Mouse (Mus musculus) liver, postnatal 0 days (tissue): ENCODE data around the gene Sh3tc1.

ENCODE experiments used
- CTCF ChIP-seq: sonication (generic); IDR thresholded peaks from 2 replicates; pipeline ENCODE4 v1.5.1; 2016; ENCODE audit warnings: antibody characterized with exemption, low read depth
- EP300 ChIP-seq: IDR thresholded peaks from 2 replicates; pipeline ENCODE4 v1.6.1; 2016; ENCODE audit warnings: antibody characterized with exemption, low read depth, mild to moderate bottlenecking

DNA sequence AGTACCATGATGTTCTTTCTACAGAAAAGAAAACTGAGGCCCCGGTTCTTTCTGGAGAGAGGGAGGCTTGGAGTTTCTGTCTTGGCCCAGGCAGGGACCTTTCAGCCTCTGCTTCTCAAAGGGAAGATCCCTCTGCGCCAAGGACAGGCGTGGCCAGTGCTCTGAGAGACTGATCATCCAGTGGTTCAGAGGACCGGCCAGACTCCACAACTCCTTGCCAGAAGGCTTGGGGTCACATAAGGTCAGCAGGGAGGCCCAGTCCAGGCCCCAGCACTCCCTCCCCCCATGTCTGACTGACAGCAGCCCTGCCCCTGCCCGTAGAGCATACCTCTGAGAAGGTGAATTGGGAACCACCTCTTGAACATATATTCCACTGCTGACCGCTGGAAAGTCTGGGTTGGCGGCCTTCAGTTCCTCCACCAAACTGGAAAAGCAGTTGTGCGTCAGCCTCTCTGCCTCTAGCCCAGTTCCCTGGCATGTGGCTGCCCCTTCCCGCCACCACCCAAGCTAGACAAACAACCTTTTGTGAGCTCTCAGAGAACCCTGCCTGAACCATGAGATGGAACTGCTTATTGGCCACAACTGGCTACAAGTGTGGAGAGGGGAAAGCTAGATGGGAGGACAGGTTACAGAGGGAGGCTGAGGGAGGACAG lies 85.9 kb downstream of the Sh3tc1 start:
- TF ChIP-seq EP300 (no peak), CTCF (no peak)
